Mouse (Mus musculus): ENCODE results near the gene Pde8a.

Pde8a gene

GRCm38 (mm10) chr7:81339783-81340182 is 126.4 kb downstream of the Pde8a start:
- no peak for DNase-seq

GRCm38 (mm10) chr7:81341563-81341962 is 128.2 kb downstream of the Pde8a start:
- no peak for DNase-seq

DNA sequence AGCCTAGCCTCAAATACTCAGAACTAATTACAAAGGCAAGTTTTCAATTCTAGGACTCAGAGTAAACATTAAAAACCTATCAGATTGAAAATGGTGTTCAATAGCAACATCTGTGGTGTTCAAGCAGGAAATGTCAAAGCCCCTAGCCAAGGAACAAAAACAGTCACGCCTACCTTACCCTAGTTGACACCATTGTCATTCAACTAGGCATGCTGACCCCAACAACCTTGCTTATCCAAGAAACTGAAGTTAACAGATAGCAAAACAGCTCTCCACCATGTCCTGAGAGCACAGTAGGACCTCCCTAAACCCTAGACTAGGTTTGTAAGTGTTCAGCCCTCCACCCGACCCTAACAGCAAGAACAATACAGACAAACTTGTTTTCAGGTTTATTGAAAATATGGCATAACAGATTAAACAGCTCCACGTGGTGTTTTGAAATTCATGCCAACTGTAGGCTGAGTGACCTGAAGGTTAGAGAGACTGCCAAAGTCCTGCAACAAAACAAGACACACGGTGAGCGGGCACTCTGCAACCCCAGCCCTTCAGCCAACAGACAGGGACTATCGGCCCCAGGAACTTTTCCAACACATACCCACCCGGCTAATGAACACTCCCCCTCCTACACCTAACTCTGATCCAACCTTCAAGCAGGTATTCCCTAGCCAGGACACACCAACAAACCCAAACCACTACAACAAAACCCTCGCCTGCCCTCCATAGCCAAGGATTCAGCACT is 129.1 kb downstream of the Pde8a start:
- no peak for DNase-seq

DNA sequence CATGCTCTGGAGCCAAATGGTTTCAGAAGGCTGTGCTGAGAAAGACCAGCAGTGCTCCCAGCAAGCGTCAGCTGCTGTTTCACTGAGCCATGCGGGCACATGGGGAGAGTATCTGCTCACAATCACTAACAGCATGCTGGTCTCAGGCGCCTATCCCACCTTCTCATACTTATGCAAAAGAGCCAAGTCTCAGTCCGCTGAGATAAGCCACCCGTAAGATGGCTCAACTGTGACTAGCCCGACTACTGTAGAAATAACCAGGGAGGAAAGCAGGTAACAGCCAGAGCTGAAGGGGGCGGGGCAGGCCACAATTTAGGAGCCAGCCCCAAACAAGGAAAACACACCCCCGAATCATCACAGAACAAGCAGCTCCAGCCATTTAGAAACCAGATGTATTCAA is 129.9 kb downstream of the Pde8a start:
- DNase-seq: no peak

- DNase-seq: no peak
These were observed 130.4 kb downstream of the Pde8a start for GRCm38 (mm10) chr7:81343831-81344230.

GRCm38 (mm10) chr7:81344544-81345446 is 131.4 kb downstream of the Pde8a start, which contains the start of gene Rps17:
Gene Rps17 (minus strand): TSS chr7:81345254.
- peak; percentile 94 for DNase-seq

GRCm38 (mm10) chr7:81345447-81346170 is 132.2 kb downstream of the Pde8a start:
- peak; percentile 29 for DNase-seq

- no peak for DNase-seq
These were observed 134.8 kb downstream of the Pde8a start for GRCm38 (mm10) chr7:81348206-81348605.

DNA sequence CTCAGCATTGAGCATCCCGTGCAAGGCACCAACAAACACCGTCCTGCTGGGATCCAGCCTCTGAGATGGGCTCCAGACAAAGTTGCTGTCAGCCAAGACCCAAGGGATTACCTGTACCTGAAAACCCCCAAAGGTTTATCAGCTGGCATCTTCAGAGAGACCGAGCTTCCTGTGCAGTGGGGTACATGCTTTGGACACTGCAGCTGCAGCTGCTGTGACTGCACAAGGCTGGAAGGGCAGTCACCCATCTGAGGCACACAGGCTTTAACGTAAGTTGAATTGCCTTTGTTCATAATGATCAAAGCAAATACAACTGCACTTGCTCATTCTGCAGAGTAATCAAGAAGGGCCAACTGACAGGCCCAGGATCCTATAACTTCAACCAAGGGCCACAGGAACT is 138.4 kb downstream of the Pde8a start:
- DNase-seq: no peak

DNA sequence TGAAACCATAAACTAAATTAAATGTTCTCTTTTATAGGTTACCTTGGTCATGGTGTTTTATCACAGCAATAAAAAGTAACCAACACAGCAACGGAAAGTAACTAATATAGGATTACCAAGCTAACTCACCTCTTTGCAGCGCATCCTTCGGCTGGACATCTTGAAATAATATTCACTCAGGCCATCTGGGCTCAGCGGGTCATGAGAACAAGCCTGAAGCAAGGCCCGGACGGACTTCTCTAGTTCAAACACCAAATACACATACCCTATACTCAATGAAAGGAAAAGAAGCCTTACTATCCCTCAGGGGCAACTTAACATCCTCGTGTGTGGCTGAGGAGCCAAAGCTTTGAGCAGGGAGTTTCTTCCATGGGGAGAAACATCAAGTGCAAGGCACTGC is 142.3 kb downstream of the Pde8a start:
- DNase-seq: no peak

DNA sequence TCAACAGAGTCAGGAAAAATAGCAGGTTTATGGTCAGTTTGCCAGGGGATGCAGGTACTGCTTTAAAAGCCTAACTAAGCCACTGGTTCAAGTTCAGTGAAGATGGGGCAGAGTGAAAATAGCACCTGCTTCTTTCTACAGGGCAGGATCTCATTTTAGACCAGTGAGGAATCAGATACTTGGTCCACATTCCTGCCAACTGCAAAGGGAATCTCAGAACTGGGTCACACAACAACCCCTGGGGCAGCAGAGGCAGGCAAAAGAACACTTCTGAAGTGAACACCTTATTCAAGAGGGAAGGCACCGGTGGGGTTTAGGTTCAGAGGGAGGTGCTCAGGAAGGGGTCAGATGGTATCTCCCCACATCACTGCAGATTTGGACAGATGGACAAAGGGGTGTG is 143.0 kb downstream of the Pde8a start:
- DNase-seq: no peak

DNA sequence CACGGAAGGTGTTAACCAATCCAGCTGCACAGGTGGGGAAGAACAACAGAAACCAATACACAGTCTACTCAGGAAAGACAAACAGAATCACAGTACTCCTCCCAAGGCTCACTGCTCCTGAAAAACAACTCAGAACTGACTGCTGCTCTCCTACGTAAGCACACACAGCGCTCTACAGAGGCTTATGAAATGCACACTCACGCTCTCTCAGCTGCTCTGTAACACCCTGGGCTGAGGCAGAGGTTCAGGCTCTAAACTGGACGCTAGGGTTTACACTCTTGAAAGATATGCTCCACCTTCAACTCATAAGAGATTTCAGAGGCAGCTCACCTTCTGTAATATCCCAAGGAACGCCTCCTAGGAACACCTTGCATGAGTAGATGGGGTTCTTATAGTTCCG is 143.6 kb downstream of the Pde8a start:
- DNase-seq: no peak

DNA sequence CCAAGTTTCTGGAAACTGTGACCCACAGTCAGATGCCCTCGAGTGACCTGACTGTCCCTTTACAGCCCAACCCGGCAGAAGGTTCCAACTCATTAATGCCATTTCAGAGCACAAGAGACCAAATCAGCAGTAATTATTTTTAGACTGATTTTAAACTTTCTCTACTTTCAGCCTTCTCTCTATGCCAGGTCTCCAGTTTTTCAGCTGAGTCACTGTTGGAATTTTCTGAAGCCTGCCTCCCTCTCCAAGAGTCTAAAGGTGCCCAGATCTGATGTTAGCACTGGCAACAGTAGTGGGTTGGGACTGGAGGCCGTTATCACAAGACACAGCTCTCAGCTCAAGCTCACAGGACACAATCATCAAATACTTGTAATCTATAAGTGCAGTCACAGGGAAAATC is 154.6 kb downstream of the Pde8a start:
- no peak for DNase-seq

GRCm38 (mm10) chr7:81369724-81370123 is 156.3 kb downstream of the Pde8a start:
- no peak for DNase-seq

DNA sequence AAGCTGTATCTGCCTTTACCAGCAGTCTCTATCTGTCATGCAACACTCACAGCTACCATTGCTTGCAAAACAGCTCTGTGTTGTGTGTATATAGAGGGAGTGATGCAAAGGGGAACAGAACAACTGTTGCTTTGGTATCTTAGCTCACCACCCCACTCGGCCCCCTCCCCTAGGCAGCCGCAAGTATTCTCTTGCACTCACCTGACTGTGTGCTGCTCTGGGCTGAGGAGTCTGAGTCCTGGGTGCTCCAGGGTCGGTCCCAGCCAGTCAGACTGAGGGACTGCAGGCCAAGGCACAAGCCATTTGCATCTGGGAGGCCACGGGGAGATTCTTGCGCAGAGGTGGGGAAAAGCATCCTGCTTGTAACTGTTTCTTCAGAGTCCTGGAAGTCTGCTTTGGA is 158.4 kb downstream of the Pde8a start:
- DNase-seq: no peak

GRCm38 (mm10) chr7:81372337-81372920 is 159.0 kb downstream of the Pde8a start:
- peak; percentile 46 for DNase-seq

- DNase-seq: no peak
These were observed 166.0 kb downstream of the Pde8a start for GRCm38 (mm10) chr7:81379363-81379762.
